Mouse (Mus musculus) heart, postnatal 0 days (tissue): Measurements from ENCODE around the gene Vasn. TPM values are rescaled to one million over a fixed set of nuclear protein-coding genes. Genes with fewer than 3 reads are reported as not detected.

Experiments used
- ATAC-seq: fragments of 200-750 bp; cut with Nextera tagmentation; 2 replicates; pipeline ENCODE4 v1.8.0; 2017; ENCODE audit warnings: low read depth, moderate number of reproducible peaks, moderate library complexity; ENCODE audit not compliant: insufficient read depth
- DNase-seq: peaks from one replicate; pipeline ENCODE4 v3.0.0-alpha.2; 2016; ENCODE audit warnings: low spot score
- H3K27ac ChIP-seq: fragments of 300-500 bp; sonication (generic); 2 replicates; pipeline ENCODE4 v1.5.1; 2014; ENCODE audit warnings: low read depth, mild to moderate bottlenecking
- H3K27me3 ChIP-seq: fragments of 300-500 bp; sonication (generic); 2 replicates; pipeline ENCODE4 v1.6.1; 2014; ENCODE audit warnings: low read length, mixed read lengths; ENCODE audit not compliant: control insufficient read depth, insufficient read depth
- H3K36me3 ChIP-seq: fragments of 300-500 bp; sonication (generic); replicated peaks from 2 replicates; pipeline ENCODE4 v1.6.1; 2014; ENCODE audit warnings: low read length, mixed read lengths; ENCODE audit not compliant: control insufficient read depth, insufficient read depth
- H3K4me1 ChIP-seq: fragments of 300-500 bp; sonication (generic); 2 replicates; pipeline ENCODE4 v1.6.1; 2014; ENCODE audit warnings: antibody characterized with exemption; ENCODE audit not compliant: control insufficient read depth, insufficient read depth
- H3K4me2 ChIP-seq: fragments of 300-500 bp; sonication (generic); 2 replicates; pipeline ENCODE4 v1.6.1; 2014; ENCODE audit warnings: low read depth, mild to moderate bottlenecking, low read length, moderate library complexity
- H3K4me3 ChIP-seq: fragments of 300-500 bp; sonication (generic); 2 replicates; pipeline ENCODE4 v1.5.1; 2014; ENCODE audit warnings: low read depth, low read length
- H3K9ac ChIP-seq: fragments of 300-500 bp; sonication (generic); replicated peaks from 2 replicates; pipeline ENCODE4 v1.6.1; 2014; ENCODE audit warnings: low read depth, low read length, mixed read lengths
- H3K9me3 ChIP-seq: fragments of 300-500 bp; sonication (generic); replicated peaks from 2 replicates; pipeline ENCODE4 v1.6.1; 2016; ENCODE audit warnings: low read length; ENCODE audit not compliant: control insufficient read depth
- CTCF ChIP-seq: IDR thresholded peaks from 2 replicates; pipeline ENCODE4 v1.5.1; 2016; ENCODE audit warnings: antibody characterized with exemption, control low read depth, low read depth
- EP300 ChIP-seq: IDR thresholded peaks from 2 replicates; pipeline ENCODE4 v1.6.1; 2016; ENCODE audit warnings: antibody characterized with exemption, low read depth
- WGBS: fragments of 180-500 bp; shearing (Covaris S2); extraction: QIAGEN DNeasy Blood & Tissue Kit; methylation state at CpG from one replicate; pipeline ENCODE4 v1.1.7; 2014; 5-methylcytosine and 5-hydroxymethylcytosine counted together
- polyA plus RNA-seq: library from polyadenylated mRNA; unstranded; fragments of >200 nt; fragmentation: Nextera tagmentation; extraction: Ambion mirVana; gene quantifications from 2 replicates; pipeline ENCODE4 v1.2.1, GENCODE M21; 2015
- total RNA-seq: library from RNA; depleted of rRNA; stranded (reverse); fragments of >200 nt; gene quantifications from 2 replicates; pipeline ENCODE4 v1.2.3, GENCODE M21; 2014; ENCODE audit warnings: low replicate concordance

Vasn gene
- total and polyA plus RNA-seq, 2 experiments from 2014 or later: 9.3 to 38.7 TPM

GRCm38 (mm10) chr16:4607818-4608531 is 31.8 kb upstream of the Vasn start:
- 36% methylated on average over 9 of the region's 9 CpGs for WGBS
- DNase-seq: peak; percentile 78
- Histone ChIP-seq H3K4me3 (no peak overlapping the region), H3K9ac (no peak overlapping the region), H3K36me3 (peaks cover 35% of the 10 kb centered on the region), H3K27ac (no peak overlapping the region), H3K27me3 (no peaks in the 10 kb centered on the region), H3K4me2 (no peak overlapping the region), H3K9me3 (no peaks in the 10 kb centered on the region), H3K4me1 (peaks cover 44% of the 10 kb centered on the region)
- TF ChIP-seq CTCF: peak; percentile 94
- TF ChIP-seq EP300: no peak
- ATAC-seq: peak; percentile 23; the same call in 1 of the 2 replicates

GRCm38 (mm10) chr16:4608532-4609059 is 31.1 kb upstream of the Vasn start:
- WGBS: 84% methylated on average over 19 of the region's 19 CpGs
- H3K36me3 ChIP-seq: peaks cover 42% of the 10 kb centered on the region

DNA sequence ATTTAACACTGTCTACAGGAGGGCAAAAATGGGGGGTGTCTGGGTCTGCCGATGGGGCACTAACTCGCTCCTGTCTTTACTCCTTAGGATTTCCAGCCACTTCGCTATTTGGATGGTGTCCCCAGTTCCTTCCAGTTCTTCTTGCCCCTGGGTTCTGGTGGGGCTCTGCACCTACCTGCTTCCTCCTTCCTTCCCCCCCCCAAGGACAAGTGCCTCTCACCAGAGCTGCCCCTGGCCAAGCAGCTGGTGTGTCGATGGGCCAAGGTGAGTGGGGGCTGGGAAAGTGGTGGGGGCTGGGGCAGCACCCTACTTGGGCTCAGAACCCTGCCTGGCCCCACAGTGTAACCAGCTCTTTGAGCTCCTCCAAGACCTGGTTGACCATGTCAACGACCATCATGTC is 28.5 kb upstream of the Vasn start:
- Histone ChIP-seq H3K9me3 (no peaks in the 10 kb centered on the region), H3K27ac (no peak overlapping the region), H3K36me3 (peaks cover 68% of the 10 kb centered on the region), H3K9ac (no peak overlapping the region), H3K27me3 (no peaks in the 10 kb centered on the region), H3K4me1 (peaks cover 16% of the 10 kb centered on the region), H3K4me2 (no peak overlapping the region), H3K4me3 (no peak overlapping the region)
- DNase-seq (no peak), ATAC-seq (no peak)
- TF ChIP-seq CTCF (no peak), EP300 (no peak)
- WGBS: 83% methylated on average over 5 of the region's 5 CpGs

More at GRCm38 (mm10) chr16:4608532-4609059, 31.1 kb upstream of the Vasn start:
- no peaks in the 10 kb centered on the region for H3K27me3 ChIP-seq
- peaks cover 38% of the 10 kb centered on the region for H3K4me1 ChIP-seq
- TF ChIP-seq CTCF: no peak
- no peak for TF ChIP-seq EP300
- no peak overlapping the region for H3K9ac ChIP-seq
- no peak for DNase-seq
- no peak for ATAC-seq
- H3K27ac ChIP-seq: no peak overlapping the region
- no peak overlapping the region for H3K4me3 ChIP-seq
- no peaks in the 10 kb centered on the region for H3K9me3 ChIP-seq
- H3K4me2 ChIP-seq: no peak overlapping the region

GRCm38 (mm10) chr16:4611676-4612075 is 28.1 kb upstream of the Vasn start:
- 88% methylated on average over 7 of the region's 7 CpGs for WGBS
- Histone ChIP-seq H3K27me3 (no peaks in the 10 kb centered on the region), H3K4me3 (no peak overlapping the region), H3K36me3 (peaks cover 72% of the 10 kb centered on the region), H3K4me2 (no peak overlapping the region), H3K9me3 (no peaks in the 10 kb centered on the region), H3K4me1 (peaks cover 11% of the 10 kb centered on the region), H3K9ac (no peak overlapping the region), H3K27ac (no peak overlapping the region)
- TF ChIP-seq EP300: no peak
- TF ChIP-seq CTCF: 0 out of 2 replicates have a peak, but pooled peaks have one; percentile 0
- no peak for DNase-seq
- no peak for ATAC-seq

DNA sequence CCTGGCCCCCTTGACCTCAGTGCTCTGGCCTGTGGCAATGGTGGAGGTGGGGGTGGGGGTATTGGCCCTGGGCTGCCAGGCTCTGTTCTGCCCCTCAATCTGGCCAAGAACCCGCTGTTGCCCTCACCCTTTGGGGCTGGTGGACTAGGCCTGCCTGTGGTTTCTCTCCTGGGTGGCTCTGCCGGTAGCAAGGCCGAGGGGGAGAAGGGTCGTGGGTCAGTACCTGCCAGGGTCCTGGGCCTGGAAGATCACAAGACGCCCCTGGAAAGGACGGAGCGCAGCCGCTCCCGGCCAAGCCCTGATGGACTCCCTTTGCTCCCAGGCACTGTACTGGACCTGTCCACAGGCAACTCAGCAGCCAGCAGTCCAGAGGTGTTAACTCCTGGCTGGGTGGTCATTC is 26.0 kb upstream of the Vasn start:
- ATAC-seq (0 out of 2 replicates have a peak, but pooled peaks have one; percentile 30), DNase-seq (no peak)
- Histone ChIP-seq H3K4me3 (no peak overlapping the region), H3K27me3 (no peaks in the 10 kb centered on the region), H3K4me2 (no peak overlapping the region), H3K27ac (no peak overlapping the region), H3K36me3 (peaks cover 72% of the 10 kb centered on the region), H3K4me1 (no peaks in the 10 kb centered on the region), H3K9me3 (no peaks in the 10 kb centered on the region), H3K9ac (no peak overlapping the region)
- TF ChIP-seq CTCF (no peak), EP300 (no peak)
- WGBS: 85% methylated on average over 9 of the region's 9 CpGs

GRCm38 (mm10) chr16:4614639-4615038 is 25.1 kb upstream of the Vasn start:
- 0 out of 2 replicates have a peak, but pooled peaks cover under 1% of the 10 kb centered on the region for H3K4me1 ChIP-seq
- TF ChIP-seq EP300 (no peak), CTCF (no peak)
- H3K27me3 ChIP-seq: no peaks in the 10 kb centered on the region
- H3K9me3 ChIP-seq: no peaks in the 10 kb centered on the region
- H3K4me3 ChIP-seq: no peak overlapping the region
- DNase-seq (no peak), ATAC-seq (no peak)
- no peak overlapping the region; the same call in 1 of the 2 replicates for H3K9ac ChIP-seq
- no peak overlapping the region for H3K27ac ChIP-seq
- peaks cover 67% of the 10 kb centered on the region for H3K36me3 ChIP-seq
- WGBS: 84% methylated on average over 3 of the region's 3 CpGs
- no peak overlapping the region for H3K4me2 ChIP-seq
